Mouse (Mus musculus) naive thymus-derived CD4-positive, alpha-beta T cell, adult 5 months (primary cell): ENCODE results near the gene Glis2. TPM values are rescaled to one million over a fixed set of nuclear protein-coding genes. Genes with fewer than 3 reads are reported as not detected.

ENCODE experiments used
- polyA plus RNA-seq: library from polyadenylated mRNA; unstranded; fragments of 100-300 nt; shearing (Covaris generic); gene quantifications from one replicate; pipeline ENCODE4 v1.2.1, GENCODE M21; 2017

The Glis2 gene
- not detected for polyA plus RNA-seq

GRCm38 (mm10) chr16:4593971-4594813 is at the start of gene Glis2:
Gene Glis2, plus strand, starts transcription at chr16:4594713.

GRCm38 (mm10) chr16:4559715-4560144 is 34.8 kb upstream of the Glis2 start, which contains the start of gene Tfap4:
Gene Tfap4, minus strand, starts transcription at chr16:4559854.

DNA sequence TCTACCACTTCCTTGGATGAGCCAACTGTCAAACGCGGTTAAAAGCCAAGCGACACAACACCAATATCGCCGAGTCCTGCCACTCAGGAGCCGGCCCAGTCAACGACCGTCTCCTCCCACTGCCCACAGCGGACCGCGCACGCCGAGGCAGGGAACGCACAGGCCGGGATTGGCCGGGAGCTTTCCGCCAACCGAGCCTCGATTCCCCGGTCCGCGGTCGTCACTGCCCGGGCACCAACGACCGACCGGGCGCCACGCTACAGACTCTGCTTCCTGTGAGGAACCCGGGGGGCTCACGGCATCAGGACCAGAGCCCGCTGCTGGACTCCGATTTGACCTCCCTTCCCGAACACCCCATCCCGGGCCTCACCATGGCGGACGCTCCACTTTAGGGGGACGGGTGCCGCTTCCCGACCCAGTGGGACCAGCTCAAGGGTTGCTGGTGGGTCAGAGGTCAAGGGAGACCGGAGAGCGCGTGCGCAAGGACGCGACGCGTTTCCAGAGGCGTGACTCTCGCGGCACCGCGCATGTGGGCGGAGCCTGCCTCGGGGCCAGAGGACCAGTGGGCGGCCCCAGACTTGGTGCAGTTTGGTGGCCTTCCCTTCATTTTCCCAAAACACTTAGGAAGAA is 30.1 kb downstream of the Glis2 start, which contains the start of gene Pam16:
Pam16 (minus strand) TSS at position 508 of the 630 bp plus-strand sequence.

GRCm38 (mm10) chr16:4639831-4640237 is 45.3 kb downstream of the Glis2 start, which contains the start of the genes Vasn and Dnaja3:
Gene Vasn, plus strand, starts transcription at chr16:4639941.
Gene Dnaja3, plus strand, starts transcription at chr16:4639989.

Other genes with a start within 250 kb of the Glis2 start
- gene Adcy9, start 174.2 kb upstream of the Glis2 start, polyA plus RNA-seq, result 0.39 TPM
- gene Srl, start 52.9 kb upstream of the Glis2 start, polyA plus RNA-seq, result 0.91 TPM
- 2.0 TPM for gene Tfap4, start 34.9 kb upstream of the Glis2 start, polyA plus RNA-seq
- 12.3 TPM for gene Pam16, start 30.3 kb downstream of the Glis2 start, polyA plus RNA-seq
- 1.3 TPM for gene Vasn, start 45.2 kb downstream of the Glis2 start, polyA plus RNA-seq
- gene Dnaja3, start 45.3 kb downstream of the Glis2 start, polyA plus RNA-seq, result 34.8 TPM
- gene Coro7, start 85.1 kb downstream of the Glis2 start, polyA plus RNA-seq, result 119 TPM
- 2.0 TPM for gene Nmral1, start 124.6 kb downstream of the Glis2 start, polyA plus RNA-seq
- 67.4 TPM for gene Hmox2, start 131.6 kb downstream of the Glis2 start, polyA plus RNA-seq
- 91.3 TPM for gene Cdip1, start 195.6 kb downstream of the Glis2 start, polyA plus RNA-seq
- gene 4930562C15Rik, start 240.7 kb downstream of the Glis2 start, polyA plus RNA-seq, result not detected